Mouse (Mus musculus): ENCODE data around the gene Trim68.
"Not testable (repeated sequence)": the region's sequence is repeated elsewhere in the genome, so short reads cannot be mapped to it uniquely, and the experiment has no call there.

The Trim68 gene

GRCm38 (mm10) chr7:102686944-102687501 lies at the start of gene Trim68:
Gene Trim68 (minus strand): TSS chr7:102687327.
- DNase-seq (ENCODE audit: low read depth, low spot score): peak; percentile 67

DNA sequence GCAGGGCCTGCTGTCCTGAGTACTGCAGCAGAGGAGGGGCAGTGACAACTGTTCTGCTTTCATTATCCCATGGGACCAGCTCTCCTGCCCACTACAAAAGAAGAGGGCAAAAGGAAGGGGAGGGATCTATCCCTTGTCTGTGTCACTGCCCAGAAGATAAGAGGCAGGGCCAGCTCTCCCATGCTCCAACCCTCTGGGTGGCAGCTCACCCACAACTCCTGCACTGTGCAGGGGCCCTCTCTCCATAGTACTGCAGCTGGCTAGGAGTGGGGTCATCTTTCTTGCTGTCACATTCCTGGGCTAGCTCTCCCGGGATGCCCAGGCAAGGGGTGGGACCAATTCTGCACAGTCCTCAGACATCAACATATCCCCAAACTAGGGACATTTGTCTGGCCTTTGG lies 46.7 kb upstream of the Trim68 start:
- DNase-seq (ENCODE audit: low read depth, low spot score): no peak

GRCm38 (mm10) chr7:102727391-102727790 lies 40.3 kb upstream of the Trim68 start, which contains the start of gene Olfr559:
Gene Olfr559 (minus strand): TSS chr7:102727491.
- DNase-seq (ENCODE audit: low read depth, low spot score): no peak

GRCm38 (mm10) chr7:102718970-102719369 lies 31.8 kb upstream of the Trim68 start, which contains the start of gene Olfr33:
Gene Olfr33 (minus strand): TSS chr7:102719070.
- no peak for DNase-seq (ENCODE audit: low read depth, low spot score)

DNA sequence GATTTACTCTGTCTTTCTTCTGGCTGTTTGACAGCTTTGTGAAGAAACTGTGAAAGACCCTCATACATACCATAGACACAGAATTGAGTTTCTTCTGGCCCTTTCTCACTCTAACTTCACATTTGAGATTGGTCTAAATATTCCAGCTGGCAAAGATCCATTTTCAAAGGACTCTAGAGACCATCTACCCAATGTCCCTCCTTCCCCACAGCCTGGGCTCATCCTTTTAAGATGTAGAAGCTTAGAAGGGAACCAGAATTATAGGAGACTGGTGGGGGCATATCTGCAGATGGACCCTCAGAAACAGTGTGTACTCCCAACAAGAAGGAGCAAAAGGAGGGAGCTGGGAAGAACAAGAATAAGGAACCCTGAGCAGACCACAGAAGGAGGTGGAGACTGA lies 14.8 kb upstream of the Trim68 start, which contains the start of gene Olfr558:
Olfr558 (plus strand) TSS at position 301 of the 400 bp plus-strand sequence.
- no peak for DNase-seq (ENCODE audit: low read depth, low spot score)

GRCm38 (mm10) chr7:102698461-102698860 lies 11.3 kb upstream of the Trim68 start:
- no peak for DNase-seq (ENCODE audit: low read depth, low spot score)

DNA sequence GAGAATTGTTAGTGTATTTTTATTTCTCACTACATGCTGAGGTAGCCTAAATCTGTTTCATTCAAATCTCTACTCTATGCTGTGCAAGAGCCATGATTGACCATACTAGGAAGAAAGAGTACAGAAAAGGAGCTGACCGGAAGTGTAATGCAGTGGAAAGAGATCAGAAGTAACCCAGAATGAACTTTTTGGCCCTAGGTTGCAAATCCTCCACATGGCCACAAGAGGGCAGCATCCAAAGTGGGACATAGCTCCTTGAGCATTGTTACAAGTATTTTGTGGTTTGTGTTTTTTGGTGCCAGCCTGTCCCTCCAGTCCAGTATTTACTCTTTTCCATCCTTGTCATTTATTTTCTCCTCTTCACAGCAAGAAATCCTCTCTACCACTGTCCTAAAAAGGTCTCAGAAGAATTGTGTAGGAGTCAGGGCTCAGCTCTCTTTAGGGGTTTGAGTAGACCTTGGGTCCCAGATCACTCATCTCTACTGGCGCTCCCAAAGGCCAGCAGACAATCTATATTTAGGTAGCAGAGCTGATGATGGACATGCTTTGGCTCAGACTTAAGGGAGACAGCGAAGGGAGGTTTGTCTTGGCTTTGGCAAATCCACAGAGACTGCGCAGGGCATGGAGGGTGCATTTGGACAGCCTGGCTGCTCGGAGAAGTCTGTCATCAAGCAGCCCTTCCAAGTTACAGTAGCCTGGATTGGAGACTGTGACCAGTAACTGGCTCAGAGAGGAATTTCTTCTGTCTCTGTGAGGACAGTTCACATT lies 8.4 kb upstream of the Trim68 start, which contains the start of gene Olfr557:
Olfr557 (plus strand) TSS at position 553 of the 768 bp plus-strand sequence.
- DNase-seq (ENCODE audit: low read depth, low spot score): peak; percentile 21

DNA sequence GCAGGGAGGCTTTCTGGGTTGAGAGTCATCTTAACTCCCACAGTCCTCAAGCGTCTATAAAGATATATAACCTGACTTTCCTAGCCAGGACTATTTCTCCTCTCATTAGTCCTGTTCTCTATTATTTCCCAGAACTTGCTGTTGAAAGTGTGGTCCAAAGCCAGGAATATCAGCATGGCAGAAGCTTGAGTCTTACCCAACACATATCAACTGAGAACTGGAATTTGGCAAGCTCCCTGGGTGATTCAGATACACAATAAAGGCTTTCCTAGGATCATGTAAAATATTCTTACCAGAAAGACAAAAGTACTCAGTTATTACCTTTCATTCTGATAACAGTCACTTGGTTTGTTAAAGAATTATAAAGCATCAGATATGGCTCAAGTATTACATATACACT lies 5.2 kb downstream of the Trim68 start:
- DNase-seq (ENCODE audit: low read depth, low spot score): no peak

GRCm38 (mm10) chr7:102676225-102676624 lies 10.9 kb downstream of the Trim68 start:
- DNase-seq (ENCODE audit: low read depth, low spot score): no peak

DNA sequence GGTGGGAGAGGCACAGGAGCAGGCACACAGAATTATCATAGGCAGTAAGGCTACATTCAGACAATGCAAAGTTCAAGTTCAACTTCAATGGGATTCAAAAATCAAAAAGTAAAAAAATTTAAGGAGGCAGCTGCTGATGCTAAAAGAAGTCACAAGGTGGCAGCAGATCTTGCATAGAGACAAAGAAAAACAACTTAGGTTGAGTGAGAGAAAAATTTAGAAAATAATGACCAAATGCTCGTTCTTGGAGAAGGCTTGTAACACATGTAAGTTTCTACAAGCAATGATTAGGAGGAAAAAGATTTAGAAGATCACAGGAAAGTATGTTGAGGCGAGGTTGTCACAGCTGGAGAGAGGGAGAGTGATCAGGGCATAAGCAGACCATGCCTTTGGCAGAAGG lies 21.7 kb downstream of the Trim68 start:
- DNase-seq (ENCODE audit: low read depth, low spot score): no peak

DNA sequence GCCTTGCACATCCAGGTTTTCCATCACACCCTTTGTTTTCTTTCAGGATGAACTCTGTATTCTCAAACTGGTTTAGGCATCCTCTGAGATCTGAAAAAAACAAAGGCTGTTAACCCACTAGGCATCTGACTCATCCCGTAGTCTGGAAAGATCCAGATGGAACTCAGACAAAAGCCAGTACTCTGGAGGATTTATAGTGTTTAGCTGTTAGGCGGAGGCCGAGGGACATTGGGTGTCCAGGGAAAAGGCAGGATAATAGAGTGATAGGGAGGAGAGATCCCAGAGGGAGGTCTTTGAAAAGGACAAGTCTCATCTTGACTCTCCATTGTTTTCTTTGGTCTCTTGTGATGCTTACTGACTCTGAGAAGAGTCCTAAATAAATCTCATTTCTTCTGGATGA lies 22.5 kb downstream of the Trim68 start, which contains the start of gene Olfr556:
Olfr556 (plus strand) TSS at position 301 of the 400 bp plus-strand sequence.
- DNase-seq (ENCODE audit: low read depth, low spot score): no peak

DNA sequence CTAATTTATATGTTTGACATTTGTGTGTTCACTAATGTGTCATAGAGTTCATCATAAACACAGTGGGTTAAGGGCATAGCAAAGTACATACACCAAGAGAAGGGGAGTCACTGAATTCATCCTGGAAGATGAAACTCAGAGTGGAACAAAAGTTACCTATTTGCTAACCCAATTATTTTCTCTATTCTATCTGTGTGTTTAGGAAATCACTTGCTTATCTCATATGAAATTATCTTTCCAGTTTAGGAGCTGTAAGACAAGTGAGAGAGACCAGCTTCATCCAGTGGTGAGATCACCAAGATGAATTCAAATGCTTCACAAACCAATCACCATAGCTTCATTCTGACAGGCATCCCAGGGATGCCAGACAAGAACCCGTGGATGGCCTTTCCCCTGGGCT lies 28.6 kb downstream of the Trim68 start, which contains the start of gene Olfr555:
Olfr555 (plus strand) TSS at position 301 of the 400 bp plus-strand sequence.
- no peak for DNase-seq (ENCODE audit: low read depth, low spot score)

DNA sequence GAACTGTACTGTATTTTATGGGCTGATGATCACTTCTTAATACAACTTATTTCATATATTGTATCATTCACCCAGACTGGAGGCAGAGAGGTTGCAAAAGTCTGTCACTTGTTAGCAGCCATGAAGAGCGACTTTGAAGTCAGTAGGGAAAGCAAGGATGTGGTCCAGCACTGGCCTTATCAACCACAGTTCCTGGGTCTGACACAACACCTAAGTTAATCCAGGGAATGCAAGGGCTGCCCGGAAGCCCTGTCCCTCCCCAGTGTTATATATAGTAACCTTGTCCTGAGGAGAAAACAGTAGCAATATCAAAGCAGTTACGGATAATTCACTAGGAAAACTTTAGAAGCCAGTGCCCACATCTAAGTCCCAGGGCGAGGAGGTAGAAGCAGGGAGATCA lies 42.2 kb downstream of the Trim68 start:
- DNase-seq (ENCODE audit: low read depth, low spot score): not testable (repeated sequence)

DNA sequence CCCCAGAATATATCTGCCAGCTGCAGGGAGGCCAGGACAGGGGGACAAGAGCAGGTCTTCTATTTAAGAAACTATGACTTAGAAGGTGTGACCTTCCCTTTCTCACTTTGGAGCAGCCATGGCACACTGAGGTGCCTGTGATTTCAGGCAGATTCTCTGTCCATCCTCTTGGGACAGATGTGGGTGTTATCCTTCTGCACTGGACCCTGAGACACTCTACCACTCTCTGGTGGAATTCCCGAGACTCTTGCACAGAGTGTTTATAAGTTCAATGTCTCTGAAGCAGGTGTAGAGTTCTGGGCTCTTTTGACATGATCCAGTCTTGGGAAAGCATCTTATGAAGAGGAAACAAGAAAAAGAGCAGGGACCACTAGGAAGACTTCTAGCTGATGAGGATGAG lies 49.0 kb downstream of the Trim68 start, which contains the start of gene Olfr554:
Olfr554 (plus strand) TSS at position 301 of the 400 bp plus-strand sequence.
- no peak for DNase-seq (ENCODE audit: low read depth, low spot score)

GRCm38 (mm10) chr7:102636665-102637064 lies 50.5 kb downstream of the Trim68 start:
- DNase-seq (ENCODE audit: low read depth, low spot score): peak; percentile 1
